Mouse (Mus musculus): ENCODE measurements at regions not wholly inside any gene's neighbourhood (a gene's known extent, or its start where the extent isn't known, plus 50 kb on each side); places are given as distances from the start of the nearest gene placed in this dataset.
"Not testable (repeated sequence)": the region's sequence is repeated elsewhere in the genome, so short reads cannot be mapped to it uniquely, and the experiment has no call there.

- DNase-seq = no peak
These were observed 56.4 kb downstream of the Rassf10 start for GRCm38 (mm10) chr7:113010150-113010549.

GRCm38 (mm10) chr7:113017092-113017755 is 63.5 kb downstream of the Rassf10 start:
- DNase-seq = no peak

- DNase-seq = no peak
These were observed 67.7 kb downstream of the Rassf10 start for GRCm38 (mm10) chr7:113021412-113021811.

DNA sequence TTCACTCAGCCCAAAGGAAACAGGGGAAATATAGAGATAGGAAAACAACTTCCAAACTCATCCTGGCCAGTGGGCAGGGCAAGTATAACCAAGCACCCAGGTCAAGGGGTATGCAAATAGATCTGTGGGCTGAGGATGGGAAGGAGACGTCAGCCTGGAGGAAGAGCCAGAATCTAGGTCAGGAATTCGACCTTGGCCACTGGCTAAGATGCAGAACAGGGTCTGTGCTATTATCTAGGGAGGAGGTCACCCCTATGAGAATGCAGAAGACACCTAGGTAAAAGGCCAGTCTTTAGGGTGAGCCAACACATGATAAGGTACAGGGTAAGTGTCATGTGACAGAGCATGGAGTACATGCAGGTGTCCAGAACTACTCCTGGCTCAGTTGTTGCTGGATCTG is 68.8 kb downstream of the Rassf10 start:
- DNase-seq = no peak

GRCm38 (mm10) chr7:113025758-113026157 is 72.0 kb downstream of the Rassf10 start:
- DNase-seq = no peak

DNA sequence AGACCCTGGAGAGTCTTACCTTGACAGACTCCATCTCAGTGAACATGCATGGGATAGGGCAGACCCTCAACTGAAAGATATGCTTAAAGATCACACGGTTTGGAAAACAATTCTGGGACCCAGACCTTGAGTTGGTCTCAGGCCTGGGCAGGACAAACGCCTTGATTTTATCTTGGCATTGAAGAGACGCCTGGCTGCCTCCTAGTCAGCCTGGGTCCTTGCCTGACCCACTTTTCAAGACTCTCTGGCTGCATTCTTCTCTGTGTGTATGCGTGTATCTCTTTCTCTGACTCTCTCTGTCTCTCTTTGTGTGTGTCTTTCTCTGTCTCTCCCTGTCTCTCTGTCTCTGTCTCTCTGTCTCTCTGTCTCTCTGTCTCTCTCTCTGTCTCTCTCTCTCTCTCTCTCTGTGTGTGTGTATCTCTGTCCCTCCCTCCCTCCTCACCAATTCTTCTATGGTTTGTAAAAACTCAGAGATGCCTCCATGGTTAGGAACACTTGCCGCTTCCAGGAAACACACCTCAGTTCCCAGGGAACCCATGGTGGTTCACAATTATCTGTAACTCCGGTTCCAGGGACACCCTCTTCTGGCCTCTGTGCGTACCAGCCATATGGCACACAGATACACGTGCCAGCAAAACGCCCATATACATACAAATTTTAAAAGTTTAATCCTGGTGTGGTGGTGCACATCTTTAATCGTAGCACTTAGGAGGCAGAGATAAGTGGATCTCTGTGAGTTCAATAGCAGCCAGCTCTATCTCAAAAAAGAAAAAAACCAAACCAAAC is 72.7 kb downstream of the Rassf10 start:
- DNase-seq = no peak

DNA sequence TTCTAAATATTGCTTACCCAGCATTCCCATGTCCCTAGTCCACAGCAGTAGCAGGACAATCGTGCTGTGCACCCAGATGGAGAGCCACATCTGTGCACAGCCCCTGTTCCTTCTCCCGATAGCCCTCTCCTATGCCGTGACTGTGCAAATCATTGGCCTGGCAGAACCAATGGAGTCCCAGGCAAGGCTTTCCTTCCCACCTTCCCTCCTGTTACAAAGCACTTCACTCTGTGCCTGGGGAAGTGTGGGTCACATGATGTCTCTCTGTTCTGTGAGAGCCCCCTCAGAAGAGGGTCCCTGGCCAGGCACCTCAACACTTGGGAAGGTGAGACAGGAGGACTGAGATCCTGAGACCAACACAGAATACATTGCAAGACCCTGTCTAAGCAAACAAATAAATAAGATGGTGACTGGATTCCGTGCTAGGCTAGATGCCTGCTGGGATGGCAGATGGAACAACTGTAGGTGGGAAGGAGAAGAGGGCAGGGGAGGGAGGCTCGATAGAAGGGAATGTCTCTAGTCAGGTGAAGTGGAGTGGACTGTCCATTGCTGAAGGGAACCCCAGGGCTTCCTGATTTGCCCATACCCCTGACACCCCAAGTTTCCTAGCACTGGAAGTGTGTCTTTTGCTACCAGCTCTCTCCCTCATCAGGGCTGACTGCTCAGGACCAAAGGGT is 73.5 kb downstream of the Rassf10 start:
- no peak for DNase-seq

- DNase-seq = no peak
These were observed 76.4 kb downstream of the Rassf10 start for GRCm38 (mm10) chr7:113030053-113030752.

- DNase-seq = no peak
These were observed 82.0 kb downstream of the Rassf10 start for GRCm38 (mm10) chr7:113035751-113036150.

DNA sequence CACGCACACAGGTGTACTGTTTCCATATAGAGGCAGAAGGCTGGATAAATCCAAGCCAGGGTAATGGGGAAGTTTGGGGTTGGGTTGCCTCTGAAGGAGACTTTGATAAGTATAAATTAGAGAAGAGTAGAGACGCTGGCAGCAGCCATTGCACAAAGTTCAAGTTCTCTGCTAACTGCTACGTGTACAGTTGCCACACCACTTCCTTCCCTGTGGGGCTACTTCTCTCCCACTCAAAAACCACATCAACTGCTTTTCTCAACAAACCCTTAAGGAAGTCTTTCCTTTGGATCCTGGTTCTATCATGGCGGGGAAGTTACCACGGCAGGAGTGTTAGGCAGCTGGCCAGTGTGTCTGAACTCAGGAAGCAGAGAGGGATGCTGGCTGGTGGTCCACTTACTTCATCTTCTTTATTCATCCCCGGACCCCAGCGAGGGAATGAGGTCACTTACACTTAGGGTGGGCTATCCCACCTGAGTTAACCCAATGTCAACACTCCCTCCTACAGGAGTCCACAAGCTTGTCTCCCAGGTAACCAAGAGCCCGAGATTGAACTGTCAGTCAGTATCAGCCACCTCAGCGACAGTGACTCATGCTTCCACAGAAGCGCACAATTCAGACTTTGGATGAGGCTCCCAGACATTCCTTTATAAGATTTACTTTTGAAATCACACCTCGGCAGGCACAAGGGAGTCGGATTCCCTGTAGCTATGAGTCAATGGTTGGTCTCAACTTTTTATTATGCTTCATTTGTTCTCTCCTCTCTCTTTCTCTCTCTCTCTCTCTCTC is 84.3 kb downstream of the Rassf10 start:
- no peak for DNase-seq

GRCm38 (mm10) chr7:113038906-113039671 is 85.3 kb downstream of the Rassf10 start:
- no peak for DNase-seq

DNA sequence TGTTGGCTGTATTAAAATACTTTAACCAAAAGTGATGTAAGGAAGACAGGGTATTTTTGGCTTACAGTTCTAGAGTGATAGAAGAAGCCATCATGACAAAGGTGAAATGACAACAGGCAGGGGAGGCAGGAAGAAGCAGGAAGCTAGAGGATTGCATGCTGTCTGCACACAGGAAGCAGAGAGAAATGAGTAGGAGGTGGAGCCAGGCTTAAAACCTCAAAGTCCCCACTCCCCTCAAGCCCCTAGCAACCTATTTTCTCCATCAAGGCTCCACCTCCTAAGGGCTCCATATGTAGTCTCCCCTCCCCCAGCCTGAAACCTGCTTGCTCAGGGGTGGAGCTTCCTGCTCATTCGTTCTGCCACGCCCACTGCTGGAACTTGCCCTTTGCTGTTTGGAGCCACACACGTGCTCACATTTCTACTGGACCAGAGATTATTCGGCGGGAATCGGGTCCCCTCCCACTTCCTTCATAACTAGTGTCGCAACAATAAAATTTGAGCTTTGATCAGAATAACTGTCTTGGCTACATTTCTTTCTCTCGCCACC is 91.9 kb downstream of the Rassf10 start:
- DNase-seq = not testable (repeated sequence)

DNA sequence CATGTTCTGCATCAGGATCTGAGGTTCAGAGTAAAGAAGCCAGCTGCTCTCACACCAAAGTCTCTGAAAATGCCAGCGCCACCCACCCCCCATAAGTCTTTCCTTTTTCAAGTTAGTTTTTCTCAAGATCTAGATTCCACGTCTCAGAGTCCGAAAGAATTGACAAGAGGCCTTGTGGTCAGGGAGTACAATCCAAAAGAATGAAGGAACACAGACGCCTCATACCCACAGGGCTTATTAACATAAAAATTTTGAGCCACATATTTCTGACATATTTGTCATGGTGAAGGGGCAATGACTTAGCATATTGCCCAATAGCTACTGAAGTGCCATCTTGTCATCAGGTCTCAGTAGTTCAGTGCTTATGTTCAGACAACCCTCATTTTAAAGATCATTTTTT is 92.6 kb downstream of the Rassf10 start:
- no peak for DNase-seq

DNA sequence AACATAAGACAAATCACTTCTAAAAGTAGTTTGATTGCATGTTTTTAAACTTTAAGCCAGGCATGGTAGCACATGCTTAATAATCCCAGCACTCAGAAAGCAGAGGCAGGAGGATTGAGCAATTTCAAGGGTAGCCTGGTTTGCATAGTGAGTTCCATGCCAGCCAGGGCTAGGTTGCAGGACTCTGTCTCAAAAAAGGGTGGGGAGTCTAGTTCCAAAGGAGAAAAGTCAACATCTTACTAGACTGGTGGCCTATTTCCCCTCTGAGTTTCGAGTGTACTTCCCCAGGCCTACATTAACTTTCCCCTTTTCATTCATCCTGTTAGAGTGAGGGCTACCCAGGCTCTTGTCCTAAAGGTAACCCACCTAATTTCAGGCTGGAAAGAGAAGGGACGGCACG is 93.8 kb downstream of the Rassf10 start:
- DNase-seq = no peak

- DNase-seq = no peak
These were observed 94.5 kb downstream of the Rassf10 start for GRCm38 (mm10) chr7:113048097-113048795.

GRCm38 (mm10) chr7:113049440-113049839 is 95.7 kb downstream of the Rassf10 start:
- DNase-seq = no peak

DNA sequence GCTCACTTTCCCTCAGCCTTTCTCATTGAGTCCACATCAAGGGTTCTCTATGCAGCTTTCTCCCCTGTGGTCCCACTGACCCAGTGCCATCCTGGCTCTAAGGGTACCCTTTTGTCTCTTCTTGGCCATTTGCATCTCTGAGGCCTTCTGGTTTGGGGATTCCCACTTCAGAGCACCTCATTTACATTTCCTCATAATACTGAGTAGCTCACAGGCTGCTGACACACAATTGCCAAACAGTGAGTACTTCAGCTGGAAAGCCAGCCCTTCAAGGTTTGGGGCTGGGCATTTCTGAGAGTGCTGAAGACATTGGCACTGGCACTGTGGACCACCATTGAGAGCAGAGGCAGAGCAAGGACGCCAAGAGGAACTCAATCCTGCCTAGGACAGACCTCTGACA is 99.2 kb downstream of the Rassf10 start:
- no peak for DNase-seq

GRCm38 (mm10) chr7:113056421-113056820 is 102.7 kb downstream of the Rassf10 start:
- no peak for DNase-seq

DNA sequence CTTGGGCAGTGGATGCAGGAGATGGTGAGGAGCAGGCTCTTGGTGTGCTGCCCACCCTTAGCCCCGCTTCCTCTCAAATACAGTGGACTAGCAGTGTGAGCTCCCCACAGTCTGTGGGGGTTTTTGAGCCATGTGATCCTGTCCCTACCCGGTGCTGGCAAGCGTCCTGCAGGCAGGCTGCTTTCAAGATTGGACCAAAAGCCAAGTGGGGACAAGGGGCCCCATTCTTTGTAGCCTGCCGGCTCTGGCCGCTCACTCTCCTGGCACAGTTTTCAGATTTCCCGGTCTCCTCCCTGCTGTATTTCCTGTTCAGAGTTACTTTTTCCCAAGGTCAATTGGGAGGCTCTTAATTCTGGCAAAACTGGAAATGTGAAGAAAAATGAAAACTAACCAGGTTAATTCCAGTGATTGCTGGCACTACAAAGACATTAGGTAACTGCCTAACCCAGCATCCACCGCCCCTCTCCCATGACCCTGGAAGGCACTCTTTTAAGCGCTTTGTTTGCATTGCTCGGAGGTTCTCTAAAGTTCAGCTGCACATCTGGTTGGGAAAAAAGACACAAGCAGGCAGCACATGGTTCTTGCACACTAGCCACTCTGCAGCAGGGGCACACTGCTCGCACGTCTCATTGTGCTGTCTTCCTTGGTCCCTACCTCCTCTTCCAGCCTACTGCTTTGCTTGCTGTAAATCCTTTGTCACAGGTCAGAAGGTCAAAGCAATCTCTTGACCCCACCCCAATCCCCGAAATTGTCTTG is 105.6 kb downstream of the Rassf10 start:
- DNase-seq = peak; percentile 12

- DNase-seq = no peak
These were observed 106.2 kb downstream of the Rassf10 start for GRCm38 (mm10) chr7:113059967-113060284.
